Mouse (Mus musculus): ENCODE data around the gene Sympk.

- no peak for TF ChIP-seq CTCF (IDR thresholded peaks at IDR 0.05; ENCODE audit: low read depth)
- TF ChIP-seq EP300 (IDR thresholded peaks at IDR 0.05; ENCODE audit: low read depth) = no peak
Measured at GRCm38 (mm10) chr7:19048006-19048527, 23.9 kb downstream of the Sympk start.
